Mouse (Mus musculus) lung, adult 2 months (tissue): ENCODE measurements around the gene Adamts4. TPM values are rescaled to one million over a fixed set of nuclear protein-coding genes. Genes with fewer than 3 reads are reported as not detected.

Experiments
- DNase-seq: peaks from one replicate; pipeline ENCODE4 v3.0.0; 2022
- H3K4me1 ChIP-seq: fragments of 200-500 bp; 2 replicates; pipeline ENCODE4 v1.6.1; 2011; ENCODE audit warnings: low read length; ENCODE audit not compliant: control insufficient read depth, insufficient read depth
- H3K4me3 ChIP-seq: fragments of 200-500 bp; replicated peaks from 2 replicates; pipeline ENCODE3; 2011; ENCODE audit warnings: low read depth, mild to moderate bottlenecking, control low read depth, low read length; ENCODE audit errors: extremely low read depth
- CTCF ChIP-seq: fragments of 200-500 bp; IDR thresholded peaks from 2 replicates; pipeline ENCODE4 v1.5.1; 2011; ENCODE audit warnings: mild to moderate bottlenecking, low read length, control low read depth; ENCODE audit not compliant: insufficient read depth
- POLR2A ChIP-seq: fragments of 200-500 bp; IDR thresholded peaks from 2 replicates; pipeline ENCODE4 v1.6.1; 2011; ENCODE audit warnings: low read depth, mild to moderate bottlenecking, control low read depth, low read length, borderline replicate concordance; ENCODE audit errors: extremely low read depth
- WGBS: fragments of 180-500 bp; shearing (Covaris S2); methylation state at CpG from one replicate; pipeline ENCODE4 v1.1.7; 2018; 5-methylcytosine and 5-hydroxymethylcytosine counted together
- polyA plus RNA-seq: library from polyadenylated mRNA; depleted of rRNA; stranded (reverse); fragments of >200 nt; gene quantifications from 2 replicates; pipeline ENCODE4 v1.2.3, GENCODE M21; 2012

Gene Adamts4
- polyA plus RNA-seq, 1 experiment: 1.3 TPM

DNA sequence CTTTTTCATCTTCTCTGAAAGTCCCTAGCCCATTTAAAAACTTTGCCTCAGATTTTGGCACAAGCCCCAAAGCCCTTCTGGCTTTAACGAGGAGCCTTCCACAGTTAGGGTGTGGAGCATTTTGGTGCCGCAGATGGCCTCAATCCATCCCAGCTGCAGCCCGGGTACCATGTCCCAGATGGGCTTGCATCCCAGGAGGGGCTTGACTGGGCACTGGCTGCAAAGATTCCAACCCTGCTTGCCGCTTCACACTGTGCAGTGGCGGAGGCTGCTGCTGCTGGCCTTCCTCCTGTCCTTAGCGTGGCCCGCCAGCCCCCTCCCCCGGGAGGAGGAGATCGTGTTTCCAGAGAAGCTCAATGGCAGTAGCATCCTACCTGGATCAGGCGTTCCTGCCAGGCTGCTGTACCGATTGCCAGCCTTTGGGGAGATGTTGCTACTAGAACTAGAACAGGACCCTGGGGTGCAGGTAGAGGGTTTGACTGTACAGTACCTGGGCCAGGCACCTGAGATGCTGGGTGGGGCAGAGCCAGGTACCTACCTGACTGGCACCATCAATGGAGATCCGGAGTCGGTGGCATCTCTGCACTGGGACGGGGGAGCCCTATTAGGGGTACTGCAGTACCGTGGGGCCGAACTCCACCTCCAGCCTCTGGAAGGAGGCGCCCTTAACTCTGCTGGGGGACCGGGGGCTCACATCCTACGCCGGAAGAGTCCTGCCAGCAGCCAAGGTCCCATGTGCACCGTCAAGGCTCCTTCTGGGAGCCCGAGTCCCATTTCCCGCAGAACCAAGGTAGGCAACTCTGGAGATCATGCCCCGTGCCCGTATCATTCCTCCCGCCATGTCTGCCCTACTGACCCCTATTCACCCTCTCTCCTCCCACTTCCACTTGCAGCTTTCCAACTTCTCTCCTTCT lies 716 bp downstream of the Adamts4 start, which contains the start of gene Ndufs2:
Gene Ndufs2 (minus strand): TSS at position 709 of the 914 bp plus-strand sequence.
- DNase-seq: no peak
- 31% methylated on average over 26 of the region's 26 CpGs for WGBS
- H3K4me3 ChIP-seq: no peak within 1 kb of the TSS
- TF ChIP-seq POLR2A (no peak), CTCF (no peak)
- peaks cover 15% of the 10 kb centered on the region for H3K4me1 ChIP-seq

GRCm38 (mm10) chr1:171251594-171252324 lies 1.5 kb downstream of the Adamts4 start:
- Histone ChIP-seq H3K4me1 (peaks cover 15% of the 10 kb centered on the region), H3K4me3 (no peak overlapping the region)
- WGBS: 30% methylated on average over 13 of the region's 13 CpGs
- DNase-seq: no peak
- TF ChIP-seq CTCF (no peak), POLR2A (no peak)

GRCm38 (mm10) chr1:171252415-171252814 lies 2.2 kb downstream of the Adamts4 start:
- H3K4me1 ChIP-seq: peaks cover 15% of the 10 kb centered on the region
- 78% methylated on average over 17 of the region's 17 CpGs for WGBS
- no peak for TF ChIP-seq CTCF
- no peak for TF ChIP-seq POLR2A
- no peak for DNase-seq
- H3K4me3 ChIP-seq: no peak overlapping the region

DNA sequence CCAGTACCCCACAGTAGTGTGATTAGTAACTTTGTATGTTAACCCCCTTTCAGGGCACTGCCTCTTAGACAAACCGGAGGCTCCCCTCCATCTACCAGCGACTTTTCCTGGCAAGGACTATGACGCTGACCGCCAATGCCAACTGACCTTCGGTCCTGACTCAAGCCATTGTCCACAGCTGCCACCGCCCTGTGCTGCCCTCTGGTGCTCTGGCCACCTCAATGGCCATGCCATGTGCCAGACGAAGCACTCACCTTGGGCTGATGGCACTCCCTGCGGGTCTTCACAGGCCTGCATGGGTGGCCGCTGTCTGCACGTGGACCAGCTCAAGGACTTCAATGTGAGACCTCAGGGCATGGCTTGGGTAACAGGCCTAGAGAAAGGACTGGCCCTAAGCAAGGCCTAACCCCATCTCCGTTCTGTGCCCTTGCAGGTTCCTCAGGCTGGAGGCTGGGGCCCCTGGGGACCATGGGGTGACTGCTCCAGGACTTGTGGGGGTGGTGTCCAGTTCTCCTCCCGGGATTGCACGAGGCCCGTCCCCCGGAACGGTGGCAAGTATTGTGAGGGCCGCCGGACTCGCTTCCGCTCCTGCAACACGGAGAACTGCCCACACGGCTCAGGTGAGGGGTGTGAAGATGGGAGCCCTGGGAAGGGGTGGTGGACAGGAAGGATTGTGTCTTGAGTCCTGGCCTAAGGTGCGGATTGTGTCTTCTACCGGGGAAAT lies 6.0 kb downstream of the Adamts4 start:
- H3K4me3 ChIP-seq: no peak overlapping the region
- TF ChIP-seq CTCF: no peak
- TF ChIP-seq POLR2A: no peak
- 85% methylated on average over 24 of the region's 24 CpGs for WGBS
- H3K4me1 ChIP-seq: peaks cover 6% of the 10 kb centered on the region; the same call in 1 of the 2 replicates
- no peak for DNase-seq

DNA sequence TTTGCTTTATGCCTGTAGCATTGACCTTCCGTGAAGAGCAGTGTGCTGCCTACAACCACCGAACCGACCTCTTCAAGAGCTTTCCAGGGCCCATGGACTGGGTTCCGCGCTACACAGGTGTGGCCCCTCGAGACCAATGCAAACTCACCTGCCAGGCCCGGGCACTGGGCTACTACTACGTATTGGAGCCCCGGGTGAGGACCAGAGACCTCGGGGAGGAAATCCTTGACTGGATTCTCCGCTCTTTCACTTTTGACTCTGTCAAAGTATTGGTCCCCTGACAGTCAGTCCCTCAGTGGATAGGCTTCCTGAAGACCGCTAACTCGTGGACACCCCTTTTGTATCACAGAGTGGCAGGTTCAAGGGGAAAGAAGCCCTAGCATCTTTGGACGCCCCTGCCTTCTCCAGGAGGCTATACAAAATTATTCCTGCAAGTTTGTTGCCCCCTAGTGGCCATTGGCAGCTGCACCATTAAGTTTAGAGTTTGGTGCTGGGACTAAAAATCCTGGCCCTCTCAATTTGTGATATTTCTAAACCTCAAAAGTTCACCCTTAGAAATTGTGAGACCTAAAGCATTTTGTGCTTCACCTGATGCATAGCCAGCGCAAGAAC lies 6.8 kb downstream of the Adamts4 start:
- DNase-seq: peak; percentile 50

GRCm38 (mm10) chr1:171257781-171258180 lies 7.6 kb downstream of the Adamts4 start:
- TF ChIP-seq CTCF: no peak
- no peak for TF ChIP-seq POLR2A
- WGBS: 82% methylated on average over 9 of the region's 9 CpGs
- no peak for DNase-seq
- H3K4me3 ChIP-seq: no peak overlapping the region
- peaks cover 6% of the 10 kb centered on the region; the same call in 1 of the 2 replicates for H3K4me1 ChIP-seq

More for the DNA sequence above, 6.8 kb downstream of the Adamts4 start:
- peak; percentile 43 for TF ChIP-seq CTCF
- no peak for TF ChIP-seq POLR2A
- 58% methylated on average over 15 of the region's 15 CpGs for WGBS
- Histone ChIP-seq H3K4me1 (peaks cover 6% of the 10 kb centered on the region; the same call in 1 of the 2 replicates), H3K4me3 (no peak overlapping the region)

DNA sequence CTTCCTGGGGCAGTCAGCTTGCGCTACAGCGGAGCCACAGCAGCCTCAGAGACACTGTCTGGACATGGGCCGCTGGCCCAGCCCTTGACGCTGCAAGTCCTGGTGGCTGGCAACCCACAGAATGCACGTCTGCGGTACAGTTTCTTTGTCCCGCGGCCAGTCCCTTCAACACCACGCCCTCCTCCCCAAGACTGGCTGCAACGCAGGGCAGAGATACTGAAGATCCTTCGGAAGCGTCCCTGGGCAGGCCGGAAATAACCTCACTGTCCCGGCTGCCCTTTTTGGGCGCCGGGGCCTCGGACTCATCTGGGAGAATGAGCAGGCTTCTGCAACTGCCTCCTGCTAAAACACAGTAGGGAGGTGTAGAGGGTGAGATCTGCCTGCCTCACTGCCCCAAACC lies 8.7 kb downstream of the Adamts4 start:
- TF ChIP-seq POLR2A: no peak
- TF ChIP-seq CTCF: no peak
- no peak overlapping the region for H3K4me3 ChIP-seq
- peaks cover 6% of the 10 kb centered on the region; the same call in 1 of the 2 replicates for H3K4me1 ChIP-seq
- WGBS: 69% methylated on average over 17 of the region's 17 CpGs
- DNase-seq: no peak

- Histone ChIP-seq H3K4me3 (no peak overlapping the region), H3K4me1 (peaks cover 6% of the 10 kb centered on the region; the same call in 1 of the 2 replicates)
- no peak for DNase-seq
- WGBS: 36% methylated on average over 3 of the region's 3 CpGs
- TF ChIP-seq POLR2A (no peak), CTCF (no peak)
Measured at GRCm38 (mm10) chr1:171260316-171260715, 10.1 kb downstream of the Adamts4 start.
